Mouse (Mus musculus) olfactory bulb, adult 2 months (tissue): ENCODE measurements around the gene Unc119. TPM values are rescaled to one million over a fixed set of nuclear protein-coding genes. Genes with fewer than 3 reads are reported as not detected.

Source experiments
- H3K27ac ChIP-seq: fragments of 200-500 bp; 2 replicates; pipeline ENCODE4 v1.5.1; 2012; ENCODE audit warnings: low read depth, low read length; ENCODE audit not compliant: insufficient read depth
- H3K4me1 ChIP-seq: fragments of 200-500 bp; 2 replicates; pipeline ENCODE4 v1.6.1; 2012; ENCODE audit warnings: low read length; ENCODE audit not compliant: control insufficient read depth, insufficient read depth
- H3K4me3 ChIP-seq: fragments of 200-500 bp; 2 replicates; pipeline ENCODE4 v1.5.1; 2012; ENCODE audit warnings: mild to moderate bottlenecking, low read depth, low read length, moderate library complexity; ENCODE audit not compliant: insufficient read depth
- CTCF ChIP-seq: fragments of 200-500 bp; IDR thresholded peaks from 2 replicates; pipeline ENCODE4 v1.5.1; 2012; ENCODE audit warnings: low read depth, mild to moderate bottlenecking, low read length, moderate library complexity; ENCODE audit not compliant: insufficient read depth
- POLR2A ChIP-seq: fragments of 200-500 bp; IDR thresholded peaks from 2 replicates; pipeline ENCODE4 v1.6.1; 2012; ENCODE audit warnings: mild to moderate bottlenecking, low read depth, low read length, moderate library complexity; ENCODE audit not compliant: insufficient read depth
- WGBS: fragments of 180-500 bp; shearing (Covaris S2); methylation state at CpG from one replicate; pipeline ENCODE4 v1.1.7; 2018; 5-methylcytosine and 5-hydroxymethylcytosine counted together
- polyA plus RNA-seq: library from polyadenylated mRNA; stranded (reverse); fragments of >200 nt; gene quantifications from 2 replicates; pipeline ENCODE4 v1.2.4, GENCODE M21; 2012; ENCODE audit warnings: low replicate concordance; ENCODE audit not compliant: missing spikeins, insufficient read depth, insufficient read length

Gene Unc119
- polyA plus RNA-seq, 1 experiment = not detected

DNA sequence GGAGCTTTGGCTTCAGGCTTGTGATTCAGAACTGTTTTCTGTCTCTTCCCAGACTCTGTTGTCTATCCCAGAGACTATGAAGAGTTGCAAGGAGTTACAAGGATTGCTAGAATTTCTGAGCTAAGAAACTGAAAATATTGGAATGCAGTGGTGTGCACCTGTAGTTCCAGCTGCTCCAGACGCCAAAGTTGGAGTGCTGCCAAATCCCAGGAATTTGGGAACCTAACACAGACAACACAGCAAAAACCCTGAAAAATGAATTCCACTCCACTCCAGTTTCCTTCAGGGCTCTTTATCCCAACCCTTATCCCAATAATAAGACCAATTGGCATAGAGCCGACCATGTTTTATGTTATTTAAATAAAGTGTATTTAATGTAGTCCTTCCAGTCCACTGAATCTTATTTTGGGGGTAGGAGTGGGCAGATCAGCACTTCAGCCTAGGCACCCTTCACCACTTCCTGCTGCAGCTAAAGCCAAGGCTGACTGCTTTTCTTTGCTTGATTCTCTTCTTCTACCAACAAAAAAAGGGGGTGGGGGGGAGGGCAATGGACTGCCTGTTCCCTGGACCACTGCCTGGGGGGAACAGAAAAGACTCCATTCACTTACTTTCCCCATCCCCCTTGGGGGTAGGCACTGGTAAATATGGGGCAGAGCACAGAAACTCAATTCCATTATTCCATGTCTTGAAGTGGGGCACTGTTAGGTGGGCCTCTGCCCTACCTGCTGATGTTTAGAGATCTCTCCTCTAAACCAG, 21.0 kb upstream of the Unc119 start:
- H3K27ac ChIP-seq = peak overlapping the region; percentile 75; the same call in 1 of the 2 replicates

DNA sequence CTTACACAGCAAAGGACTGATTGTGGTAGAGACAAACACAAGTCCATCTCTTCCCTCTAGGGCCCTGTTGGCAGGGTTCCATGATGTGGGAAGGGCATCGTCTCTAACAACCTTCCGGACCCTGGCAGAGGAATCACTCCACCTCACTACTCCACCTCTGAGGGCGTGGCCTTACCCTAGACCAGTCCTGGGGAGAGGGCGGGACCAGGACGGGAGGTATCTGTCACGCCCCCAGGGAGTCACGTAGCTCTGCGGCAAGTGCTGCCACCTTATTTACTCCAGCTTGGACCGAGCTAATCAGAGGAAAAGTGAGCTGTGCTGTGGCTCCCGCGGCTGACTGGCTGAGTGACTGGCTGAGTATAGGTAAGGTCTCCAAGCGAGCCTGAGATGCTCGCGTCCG, 20.4 kb upstream of the Unc119 start, which contains the start of gene Aldoc:
Gene Aldoc, plus strand, starts transcription at position 109 of the 400 bp plus-strand sequence.
- H3K4me3 ChIP-seq = peak within 1 kb of the TSS; percentile 28; the same call in 1 of the 2 replicates
- H3K4me1 ChIP-seq = peaks cover 7% of the 10 kb centered on the region; the same call in 1 of the 2 replicates
- H3K27ac ChIP-seq = peak within 1 kb of the TSS; percentile 75
- WGBS = 11% methylated on average over 15 of the region's 15 CpGs
- TF ChIP-seq POLR2A = 0 out of 2 replicates have a peak, but pooled peaks have one; percentile 25
- TF ChIP-seq CTCF = no peak

More for the DNA sequence above, 21.0 kb upstream of the Unc119 start:
- TF ChIP-seq CTCF = no peak
- no peak for TF ChIP-seq POLR2A
- WGBS = 6% methylated on average over 2 of the region's 2 CpGs
- Histone ChIP-seq H3K4me1 (peaks cover 7% of the 10 kb centered on the region; the same call in 1 of the 2 replicates), H3K4me3 (no peak overlapping the region)

GRCm38 (mm10) chr11:78324000-78324785, 19.1 kb upstream of the Unc119 start:
- Histone ChIP-seq H3K4me1 (peaks cover 12% of the 10 kb centered on the region), H3K27ac (0 out of 2 replicates have a peak overlapping the region, but pooled peaks have one; percentile 2), H3K4me3 (peak overlapping the region; percentile 15)
- WGBS = 44% methylated on average over 15 of the region's 15 CpGs
- TF ChIP-seq POLR2A (no peak), CTCF (no peak)

- Histone ChIP-seq H3K4me1 (peaks cover 12% of the 10 kb centered on the region), H3K27ac (no peak overlapping the region), H3K4me3 (peak overlapping the region; percentile 15; the same call in 1 of the 2 replicates)
- 62% methylated on average over 12 of the region's 12 CpGs for WGBS
- no peak for TF ChIP-seq POLR2A
- TF ChIP-seq CTCF = no peak
Observed at GRCm38 (mm10) chr11:78324965-78325364, 18.3 kb upstream of the Unc119 start.

DNA sequence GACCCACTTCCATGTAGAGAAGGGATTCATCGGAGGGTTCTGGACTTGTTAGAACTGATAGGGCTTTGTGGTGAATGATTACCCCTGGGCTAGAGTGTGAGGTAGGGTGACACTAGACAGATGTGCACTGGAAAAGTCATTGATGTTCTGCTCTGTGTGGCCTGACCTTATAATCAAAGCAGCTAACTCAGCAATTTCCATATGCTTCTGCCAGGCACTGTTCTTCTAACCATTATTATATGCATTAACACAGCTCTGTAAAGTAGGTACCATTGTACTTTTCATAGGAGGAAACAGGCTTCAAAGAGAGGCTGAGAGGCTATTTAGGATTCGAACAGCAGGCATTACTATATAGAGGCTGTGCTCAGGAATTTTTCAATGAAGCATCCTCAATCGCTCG, 16.1 kb upstream of the Unc119 start:
- H3K4me1 ChIP-seq = peaks cover 12% of the 10 kb centered on the region
- TF ChIP-seq CTCF (no peak), POLR2A (no peak)
- WGBS = 65% methylated on average over 4 of the region's 4 CpGs
- H3K27ac ChIP-seq = no peak overlapping the region
- H3K4me3 ChIP-seq = no peak overlapping the region

DNA sequence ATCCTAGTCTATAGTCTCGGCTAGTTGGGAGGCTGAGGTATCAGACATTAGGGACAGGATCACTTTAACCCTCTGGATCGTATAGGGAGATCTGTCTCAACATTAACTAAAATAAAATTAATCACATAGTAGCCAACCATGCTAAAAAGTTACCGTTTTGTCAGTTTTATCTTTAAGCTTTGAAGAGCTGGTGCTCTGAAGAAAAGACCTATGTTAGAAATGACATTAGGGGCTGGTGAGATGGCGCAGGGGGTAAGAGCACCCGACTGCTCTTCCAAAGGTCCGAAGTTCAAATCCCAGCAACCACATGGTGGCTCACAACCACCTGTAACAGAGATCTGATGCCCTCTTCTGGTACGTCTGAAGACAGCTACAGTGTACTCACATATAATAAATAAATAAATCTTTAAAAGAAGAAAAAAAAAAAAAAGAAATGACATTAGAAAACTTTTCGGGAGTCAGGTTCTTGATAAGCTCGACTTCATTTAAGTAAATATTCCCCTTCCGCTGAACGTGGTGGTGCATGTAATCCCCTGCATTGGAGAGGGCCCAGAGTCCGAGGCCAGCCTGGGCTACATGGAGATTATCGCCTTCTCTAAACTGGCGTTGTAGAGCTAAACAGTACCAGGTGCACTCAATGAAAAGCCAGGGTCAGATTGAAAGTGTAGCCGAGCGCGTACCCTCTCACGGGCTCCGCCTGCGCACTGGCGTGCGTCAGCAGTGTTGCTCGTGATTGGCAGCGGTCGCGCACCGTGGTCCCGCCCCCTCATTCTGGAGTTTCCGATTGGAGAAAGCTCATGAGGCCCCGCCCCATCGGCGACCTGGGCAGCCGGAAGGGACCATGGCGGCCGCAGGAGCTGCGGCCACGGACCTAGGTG, 15.4 kb upstream of the Unc119 start, which contains the start of gene Pigs:
Gene Pigs, plus strand, starts transcription at position 782 of the 878 bp plus-strand sequence.
- WGBS = 10% methylated on average over 37 of the region's 37 CpGs
- no peak within 1 kb of the TSS for H3K27ac ChIP-seq
- H3K4me1 ChIP-seq = peaks cover 10% of the 10 kb centered on the region
- H3K4me3 ChIP-seq = peak within 1 kb of the TSS; percentile 86
- TF ChIP-seq POLR2A (peak; percentile 64; the same call in 1 of the 2 replicates), CTCF (no peak)

GRCm38 (mm10) chr11:78328512-78329056, 14.7 kb upstream of the Unc119 start:
- WGBS = under 1% methylated on average over 41 of the region's 41 CpGs
- peaks cover 8% of the 10 kb centered on the region for H3K4me1 ChIP-seq
- peak overlapping the region; percentile 86 for H3K4me3 ChIP-seq
- TF ChIP-seq CTCF = no peak
- no peak for TF ChIP-seq POLR2A
- no peak overlapping the region for H3K27ac ChIP-seq

DNA sequence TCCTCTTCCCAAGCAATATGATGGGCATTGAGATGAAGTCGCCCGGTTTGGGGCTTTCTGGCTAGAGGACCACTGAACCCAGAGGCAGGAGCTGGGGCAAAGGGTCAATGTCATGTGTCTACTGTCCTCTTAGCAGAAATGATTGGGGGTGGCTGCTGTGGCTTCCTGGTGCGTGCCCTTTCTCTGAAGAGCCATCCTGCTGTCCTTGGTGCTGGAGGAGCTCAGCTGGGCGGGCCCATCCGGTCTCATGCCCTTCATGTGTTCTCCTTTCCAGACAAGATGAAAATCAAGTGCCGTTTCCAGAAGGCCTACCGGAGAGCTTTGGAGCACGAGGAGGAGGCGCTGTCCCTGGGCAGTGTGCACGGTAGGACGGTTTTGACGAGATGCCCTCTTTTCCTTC, 10.6 kb upstream of the Unc119 start:
- Histone ChIP-seq H3K27ac (no peak overlapping the region), H3K4me1 (peaks cover 5% of the 10 kb centered on the region), H3K4me3 (no peak overlapping the region)
- TF ChIP-seq CTCF = no peak
- no peak for TF ChIP-seq POLR2A
- WGBS = 92% methylated on average over 12 of the region's 12 CpGs
